In genomic region chr3:36311337-36311736, GRCm38 (mm10) we compare ENCODE assay signal across 20 mouse cellular contexts.
DNase-seq lines count a peak whose midpoint lies in the region; ATAC-seq and TF ChIP-seq lines count a peak whose summit lies in the region.
"Had no signal": no experiment of that assay in that cellular context is flagged by ENCODE, and none has a peak within 500 bp of the region (broad histone marks: within the 10 kb centered on the region; RNA-seq: fewer than 3 reads in every experiment).

No protein-coding gene starts in this region.

- no peak for TF ChIP-seq CTCF in lung, postnatal 0 days (IDR thresholded peaks at IDR 0.05)

- WGBS in heart, embryonic 11.5 days (ENCODE audit: insufficient replicate concordance), result 19% methylated on average over 3 of the region's 3 CpGs
- WGBS in midbrain, embryonic 10.5 days, result 4% methylated on average over 3 of the region's 3 CpGs
- WGBS in midbrain, embryonic 16.5 days, result 8% methylated on average over 3 of the region's 3 CpGs
- WGBS in embryonic facial prominence, embryonic 12.5 days, result 5% methylated on average over 3 of the region's 3 CpGs
- 20% methylated on average over 3 of the region's 3 CpGs for WGBS in lung, postnatal 0 days

- no peak overlapping the region for H3K4me3 ChIP-seq in heart, embryonic 11.5 days (ENCODE audit: low read depth, low read length)
- H3K4me3 ChIP-seq in midbrain, embryonic 10.5 days, result peak overlapping the region; percentile 36; the same call in 1 of the 2 replicates
- no peak overlapping the region for H3K4me3 ChIP-seq in midbrain, embryonic 16.5 days (ENCODE audit: low read depth, low read length)
- H3K4me3 ChIP-seq in embryonic facial prominence, embryonic 12.5 days, result no peak overlapping the region
- H3K4me3 ChIP-seq in lung, postnatal 0 days (ENCODE audit: low read depth, low read length), result no peak overlapping the region
- H3K4me3 ChIP-seq: erythroblast, embryonic 14.5 days; heart, adult 2 months had no signal

- no peaks in the 10 kb centered on the region for H3K9me3 ChIP-seq in heart, embryonic 11.5 days (replicated peaks; ENCODE audit: control insufficient read depth, low read length)
- no peaks in the 10 kb centered on the region for H3K9me3 ChIP-seq in midbrain, embryonic 10.5 days (replicated peaks)
- no peaks in the 10 kb centered on the region for H3K9me3 ChIP-seq in midbrain, embryonic 16.5 days (replicated peaks; ENCODE audit: control insufficient read depth, low read length, poor library complexity, severe bottlenecking)
- H3K9me3 ChIP-seq in embryonic facial prominence, embryonic 12.5 days, result no peaks in the 10 kb centered on the region
- H3K9me3 ChIP-seq in lung, postnatal 0 days (ENCODE audit: low read length), result no peaks in the 10 kb centered on the region
- H3K9me3 ChIP-seq: kidney, embryonic 15.5 days had no signal

- H3K36me3 ChIP-seq in heart, embryonic 11.5 days (ENCODE audit: control insufficient read depth, insufficient read depth, low read length), result no peaks in the 10 kb centered on the region
- no peaks in the 10 kb centered on the region for H3K36me3 ChIP-seq in midbrain, embryonic 10.5 days
- H3K36me3 ChIP-seq in midbrain, embryonic 16.5 days (ENCODE audit: control insufficient read depth, insufficient read depth, low read length), result no peaks in the 10 kb centered on the region
- no peaks in the 10 kb centered on the region for H3K36me3 ChIP-seq in embryonic facial prominence, embryonic 12.5 days
- no peaks in the 10 kb centered on the region for H3K36me3 ChIP-seq in lung, postnatal 0 days (ENCODE audit: insufficient read depth, low read length)
- H3K36me3 ChIP-seq: kidney, embryonic 15.5 days had no signal

- no peak for ATAC-seq in heart, embryonic 11.5 days (replicated peaks; ENCODE audit: insufficient number of reproducible peaks, low FRiP score, low TSS enrichment)
- no peak for ATAC-seq in midbrain, embryonic 16.5 days
- no peak for ATAC-seq in embryonic facial prominence, embryonic 12.5 days (ENCODE audit: insufficient number of reproducible peaks, insufficient read depth, low FRiP score, low TSS enrichment)
- ATAC-seq in lung, postnatal 0 days, result no peak
- ATAC-seq in cerebellum, adult (ENCODE audit: insufficient number of reproducible peaks, low FRiP score, low TSS enrichment), result no peak

- H3K9ac ChIP-seq in heart, embryonic 11.5 days (ENCODE audit: low read depth, low read length), result no peak overlapping the region
- no peak overlapping the region for H3K9ac ChIP-seq in midbrain, embryonic 16.5 days (ENCODE audit: low read depth, low read length)
- H3K9ac ChIP-seq in embryonic facial prominence, embryonic 12.5 days, result no peak overlapping the region
- no peak overlapping the region for H3K9ac ChIP-seq in lung, postnatal 0 days (replicated peaks; ENCODE audit: low read depth)
- H3K9ac ChIP-seq: kidney, embryonic 15.5 days had no signal

- peak overlapping the region; percentile 56; the same call in 1 of the 2 replicates for H3K4me2 ChIP-seq in heart, embryonic 11.5 days
- no peak overlapping the region for H3K4me2 ChIP-seq in midbrain, embryonic 16.5 days (ENCODE audit: low read length)
- H3K4me2 ChIP-seq in embryonic facial prominence, embryonic 12.5 days (replicated peaks), result peak overlapping the region; percentile 29
- no peak overlapping the region for H3K4me2 ChIP-seq in lung, postnatal 0 days (replicated peaks; ENCODE audit: low read depth, low read length)

- no peak overlapping the region for H3K27ac ChIP-seq in heart, embryonic 11.5 days (ENCODE audit: low read depth, low read length)
- H3K27ac ChIP-seq in midbrain, embryonic 10.5 days (replicated peaks), result no peak overlapping the region
- no peak overlapping the region for H3K27ac ChIP-seq in midbrain, embryonic 16.5 days (ENCODE audit: low read length)
- no peak overlapping the region for H3K27ac ChIP-seq in embryonic facial prominence, embryonic 12.5 days
- no peak overlapping the region for H3K27ac ChIP-seq in lung, postnatal 0 days (ENCODE audit: low read length)
- H3K27ac ChIP-seq: heart, adult 2 months; kidney, embryonic 15.5 days had no signal

- intact Hi-C loops in heart, postnatal 36 days (cut with DNase I), result no loop called here

- DNase-seq in heart, postnatal 36 days, result no peak
- DNase-seq in midbrain, embryonic 10.5 days (ENCODE audit: low spot score), result no peak
- peak; percentile 79 for DNase-seq in R1 (ENCODE audit: low read depth, low spot score)
- DNase-seq in lung, postnatal 0 days (ENCODE audit: low spot score), result no peak
- DNase-seq: cerebellum, adult 9-10 months; gastrocnemius, adult 2 months; heart, adult 2 months; heart, postnatal 14 days; layer of hippocampus, postnatal 36 days; lung, adult 2 months; lung, postnatal 4 days; right cerebral cortex, postnatal 4 days; thymus, postnatal 25 days had no signal

- no peaks in the 10 kb centered on the region for H3K27me3 ChIP-seq in heart, embryonic 11.5 days (ENCODE audit: control insufficient read depth, insufficient read depth, low read length)
- no peaks in the 10 kb centered on the region for H3K27me3 ChIP-seq in midbrain, embryonic 10.5 days (ENCODE audit: low read depth, poor library complexity, severe bottlenecking)
- no peaks in the 10 kb centered on the region for H3K27me3 ChIP-seq in midbrain, embryonic 16.5 days (ENCODE audit: control insufficient read depth, insufficient read depth, low read depth, low read length)
- no peaks in the 10 kb centered on the region for H3K27me3 ChIP-seq in embryonic facial prominence, embryonic 12.5 days
- no peaks in the 10 kb centered on the region for H3K27me3 ChIP-seq in lung, postnatal 0 days (replicated peaks; ENCODE audit: insufficient read depth, low read length)
- H3K27me3 ChIP-seq: CH12.LX; kidney, embryonic 15.5 days had no signal

- TF ChIP-seq EP300 in lung, postnatal 0 days (IDR thresholded peaks at IDR 0.05), result no peak

- H3K4me1 ChIP-seq in heart, embryonic 11.5 days (ENCODE audit: control insufficient read depth, insufficient read depth, low read length), result no peaks in the 10 kb centered on the region
- H3K4me1 ChIP-seq in midbrain, embryonic 10.5 days, result peaks cover 18% of the 10 kb centered on the region
- H3K4me1 ChIP-seq in midbrain, embryonic 16.5 days (ENCODE audit: control insufficient read depth, insufficient read depth, low read length), result peaks cover 5% of the 10 kb centered on the region
- H3K4me1 ChIP-seq in embryonic facial prominence, embryonic 12.5 days, result peaks cover 3% of the 10 kb centered on the region; the same call in 1 of the 2 replicates
- H3K4me1 ChIP-seq in lung, postnatal 0 days (ENCODE audit: insufficient read depth, low read depth, low read length), result no peaks in the 10 kb centered on the region
- H3K4me1 ChIP-seq: kidney, embryonic 15.5 days had no signal

Comparison
In these comparisons a context has a peak if more than half of its experiments do, and no peak if none do; other contexts are left out.
1. H3K4me2 ChIP-seq: peak in heart, embryonic 11.5 days (single experiment) and embryonic facial prominence, embryonic 12.5 days (single experiment); none in midbrain, embryonic 16.5 days (single experiment) and lung, postnatal 0 days (single experiment).